Mouse (Mus musculus): Measurements from ENCODE around the gene Fam117b. TPM values are rescaled to one million over a fixed set of nuclear protein-coding genes. Genes with fewer than 3 reads are reported as not detected.
A peak's percentile ranks its signal among the peaks of the same experiment; 100 is the strongest.

Gene Fam117b
- total RNA-seq (2021) (10 to 100 TPM; 10.6 to 24.6 TPM), polyA plus RNA-seq (2012; rRNA removed) (5.2 and 6.1 TPM in 2 replicates)
- long read RNA-seq, full-length matches to known transcripts: 16 of 25 reads
- long read RNA-seq, partial matches to known transcripts: 1 of 25 reads
- long read RNA-seq, other reads (novel, unspliced or antisense): 8 of 25 reads

GRCm38 (mm10) chr1:59912413-59913157 lies at the start of gene Fam117b:
Fam117b (plus strand) TSS chr1:59913006.
- under 1% methylated on average over 69 of the region's 72 CpGs for WGBS
- Histone ChIP-seq H3K4me3 (peak within 1 kb of the TSS; percentile 80), H3K27me3 (ENCODE audit: control insufficient read depth, insufficient read depth, low read length) (no peaks in the 10 kb centered on the region), H3K79me2 (replicated peaks; ENCODE audit: control insufficient read depth, insufficient read depth, low read length) (peaks cover 5% of the 10 kb centered on the region), H3K27ac (peak within 1 kb of the TSS; percentile 95), H3K36me3 (ENCODE audit: control insufficient read depth, insufficient read depth, low read length) (peaks cover 13% of the 10 kb centered on the region), H3K9ac (ENCODE audit: low read depth, low read length) (peak within 1 kb of the TSS; percentile 97), H3K4me1 (ENCODE audit: control insufficient read depth, insufficient read depth, low read length) (peaks cover 8% of the 10 kb centered on the region)
- intact Hi-C loops (cut with DNase I): loop anchor here (2.0 kb wide), 1 partner anchor 28 kb away; no protein-coding TSS in a partner anchor
- TF ChIP-seq CTCF (IDR thresholded peaks at IDR 0.05) (peak; percentile 20), POLR2A (IDR thresholded peaks at IDR 0.05; ENCODE audit: insufficient read depth, low read depth, low read length) (peak; percentile 85), EP300 (IDR thresholded peaks at IDR 0.05; ENCODE audit: insufficient read depth, low read depth, low read length) (peak; percentile 99; the same call in 1 of the 2 replicates)
- peak; percentile 96 to 99 for DNase-seq

GRCm38 (mm10) chr1:59868041-59868440 lies 44.8 kb upstream of the Fam117b start:
- no peak overlapping the region for H3K27ac ChIP-seq
- H3K79me2 ChIP-seq (replicated peaks; ENCODE audit: control insufficient read depth, insufficient read depth, low read length): 0 out of 2 replicates have a peak, but pooled peaks cover 1% of the 10 kb centered on the region
- H3K9ac ChIP-seq (ENCODE audit: low read depth, low read length): no peak overlapping the region
- DNase-seq: no peak
- peaks cover 3% of the 10 kb centered on the region for H3K36me3 ChIP-seq (ENCODE audit: control insufficient read depth, insufficient read depth, low read length)
- H3K4me3 ChIP-seq: no peak overlapping the region
- no peaks in the 10 kb centered on the region for H3K4me1 ChIP-seq (ENCODE audit: control insufficient read depth, insufficient read depth, low read length)
- H3K27me3 ChIP-seq (ENCODE audit: control insufficient read depth, insufficient read depth, low read length): no peaks in the 10 kb centered on the region
- intact Hi-C loops (cut with DNase I): no loop called here
- 90% methylated on average over 5 of the region's 5 CpGs for WGBS
- TF ChIP-seq EP300 (IDR thresholded peaks at IDR 0.05; ENCODE audit: insufficient read depth, low read depth, low read length) (no peak), CTCF (IDR thresholded peaks at IDR 0.05) (no peak), POLR2A (IDR thresholded peaks at IDR 0.05; ENCODE audit: insufficient read depth, low read depth, low read length) (no peak)

- no peak for DNase-seq
- no peak overlapping the region for H3K9ac ChIP-seq (ENCODE audit: low read depth, low read length)
- 87% methylated on average over 3 of the region's 3 CpGs for WGBS
- peaks cover 2% of the 10 kb centered on the region for H3K36me3 ChIP-seq (ENCODE audit: control insufficient read depth, insufficient read depth, low read length)
- no peak overlapping the region for H3K27ac ChIP-seq
- TF ChIP-seq EP300 (IDR thresholded peaks at IDR 0.05; ENCODE audit: insufficient read depth, low read depth, low read length) (no peak), CTCF (IDR thresholded peaks at IDR 0.05) (peak; percentile 37)
- intact Hi-C loops (cut with DNase I): no loop called here
- no peaks in the 10 kb centered on the region for H3K27me3 ChIP-seq (ENCODE audit: control insufficient read depth, insufficient read depth, low read length)
- H3K4me1 ChIP-seq (ENCODE audit: control insufficient read depth, insufficient read depth, low read length): no peaks in the 10 kb centered on the region; the same call in 1 of the 2 replicates
- no peak overlapping the region for H3K4me3 ChIP-seq
- H3K79me2 ChIP-seq (replicated peaks; ENCODE audit: control insufficient read depth, insufficient read depth, low read length): 0 out of 2 replicates have a peak, but pooled peaks cover 1% of the 10 kb centered on the region
These were observed 38.8 kb upstream of the Fam117b start for GRCm38 (mm10) chr1:59874023-59874422.

GRCm38 (mm10) chr1:59878098-59878497 lies 34.7 kb upstream of the Fam117b start:
- Histone ChIP-seq H3K36me3 (ENCODE audit: control insufficient read depth, insufficient read depth, low read length) (peaks cover 2% of the 10 kb centered on the region), H3K4me1 (ENCODE audit: control insufficient read depth, insufficient read depth, low read length) (no peaks in the 10 kb centered on the region; the same call in none of the 2 replicates), H3K27me3 (ENCODE audit: control insufficient read depth, insufficient read depth, low read length) (no peaks in the 10 kb centered on the region), H3K79me2 (replicated peaks; ENCODE audit: control insufficient read depth, insufficient read depth, low read length) (no peaks in the 10 kb centered on the region), H3K27ac (no peak overlapping the region), H3K4me3 (no peak overlapping the region), H3K9ac (ENCODE audit: low read depth, low read length) (no peak overlapping the region)
- DNase-seq: no peak
- 72% methylated on average over 7 of the region's 7 CpGs for WGBS
- intact Hi-C loops (cut with DNase I): no loop called here
- TF ChIP-seq EP300 (IDR thresholded peaks at IDR 0.05; ENCODE audit: insufficient read depth, low read depth, low read length) (no peak), CTCF (IDR thresholded peaks at IDR 0.05) (no peak), POLR2A (IDR thresholded peaks at IDR 0.05; ENCODE audit: insufficient read depth, low read depth, low read length) (no peak)

- intact Hi-C loops (cut with DNase I): loop anchor here (1.0 to 2.0 kb wide), 4 partner anchors 29 to 121 kb away; partner anchors contain the start of genes Bmpr2 and Fam117b
- no peaks in the 10 kb centered on the region for H3K79me2 ChIP-seq (replicated peaks; ENCODE audit: control insufficient read depth, insufficient read depth, low read length)
- no peak overlapping the region for H3K9ac ChIP-seq (ENCODE audit: low read depth, low read length)
- peaks cover 12% of the 10 kb centered on the region for H3K36me3 ChIP-seq (ENCODE audit: control insufficient read depth, insufficient read depth, low read length)
- peaks cover 15% of the 10 kb centered on the region for H3K4me1 ChIP-seq (ENCODE audit: control insufficient read depth, insufficient read depth, low read length)
- no peak overlapping the region for H3K4me3 ChIP-seq
- H3K27ac ChIP-seq: no peak overlapping the region
- WGBS: 36% methylated on average over 3 of the region's 3 CpGs
- no peaks in the 10 kb centered on the region for H3K27me3 ChIP-seq (ENCODE audit: control insufficient read depth, insufficient read depth, low read length)
- no peak for TF ChIP-seq POLR2A (IDR thresholded peaks at IDR 0.05; ENCODE audit: insufficient read depth, low read depth, low read length)
- peak; percentile 100; the same call in 1 of the 2 replicates for TF ChIP-seq CTCF (IDR thresholded peaks at IDR 0.05)
- TF ChIP-seq EP300 (IDR thresholded peaks at IDR 0.05; ENCODE audit: insufficient read depth, low read depth, low read length): peak; percentile 88
- peak; percentile 70 to 88 for DNase-seq
These were observed 29.3 kb upstream of the Fam117b start for GRCm38 (mm10) chr1:59883349-59884134.
